Mouse (Mus musculus): ENCODE results near the gene Pkn2.

- TF ChIP-seq EP300 (IDR thresholded peaks at IDR 0.05; ENCODE audit: low read depth) (no peak), CTCF (IDR thresholded peaks at IDR 0.05; ENCODE audit: low read depth) (no peak)
These were observed 17.9 kb upstream of the Pkn2 start for GRCm38 (mm10) chr3:142899683-142900082.
